Mouse (Mus musculus) liver, adult 2 months (tissue): ENCODE measurements at regions not wholly inside any gene's neighbourhood (a gene's known extent, or its start where the extent isn't known, plus 50 kb on each side); places are given as distances from the start of the nearest gene placed in this dataset.

Experiments used
- CTCF ChIP-seq: fragments of 200-500 bp; IDR thresholded peaks from 2 replicates; pipeline ENCODE4 v1.5.1; 2011; ENCODE audit warnings: low read depth, low read length, control low read depth
- POLR2A ChIP-seq: fragments of 200-500 bp; IDR thresholded peaks from 2 replicates; pipeline ENCODE4 v1.6.1; 2011; ENCODE audit warnings: low read length, control low read depth; ENCODE audit not compliant: insufficient read depth; ENCODE audit errors: extremely low read depth

- TF ChIP-seq POLR2A (no peak), CTCF (no peak)
Measured at GRCm38 (mm10) chr11:44163049-44163448, 236.8 kb upstream of the Il12b start.
